Mouse (Mus musculus): ENCODE measurements around the gene Elmod1.

DNA sequence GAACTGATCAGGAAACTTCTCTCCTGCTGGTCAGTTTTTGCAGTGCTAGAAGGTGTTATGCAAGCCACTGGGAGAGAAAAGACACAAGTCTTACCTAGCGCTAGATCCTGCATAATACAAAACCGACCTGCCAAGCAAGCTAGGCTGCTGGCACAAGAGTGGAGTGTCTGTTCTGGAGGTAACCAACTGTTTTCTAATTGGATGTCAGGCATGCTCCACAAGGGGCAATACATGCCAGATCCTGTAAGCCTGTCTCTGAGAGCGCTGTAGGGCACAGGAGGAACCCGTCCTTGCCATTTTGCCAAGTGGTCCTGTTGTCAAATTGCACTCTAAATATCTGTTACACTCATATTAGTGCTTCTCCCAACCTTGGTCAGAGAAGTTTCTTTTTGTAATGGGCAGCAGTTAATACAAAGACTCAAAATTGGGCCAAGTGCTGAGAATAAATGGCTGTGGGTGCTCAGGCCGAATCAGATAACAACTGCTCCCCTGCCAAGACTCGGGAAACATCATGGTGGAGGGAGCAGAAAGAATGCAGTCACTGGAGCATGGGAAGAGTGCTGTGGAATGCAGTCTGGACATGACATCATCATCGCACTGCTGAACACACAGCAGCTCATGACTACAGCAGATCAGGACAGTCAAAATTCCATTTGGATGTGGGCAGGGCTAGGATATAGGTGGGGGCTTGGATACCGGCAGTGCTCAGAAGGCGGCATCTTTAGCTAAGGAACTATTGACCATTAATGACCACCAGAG lies 7.3 kb downstream of the Elmod1 start:
- no peak for TF ChIP-seq USF1 (IDR thresholded peaks at IDR 0.05; ENCODE audit: low read depth, low read length)
- no peak for TF ChIP-seq POLR2A (IDR thresholded peaks at IDR 0.05; ENCODE audit: low read depth, low read length)
- TF ChIP-seq GABPA (IDR thresholded peaks at IDR 0.05; ENCODE audit: insufficient replicate concordance, low read depth, low read length): no peak
- no peak for TF ChIP-seq ETS1 (conservative IDR thresholded peaks at IDR 0.05; ENCODE audit: low read depth, low read length)
- no peak for TF ChIP-seq CTCF (conservative IDR thresholded peaks at IDR 0.05 in 1 of 2, IDR thresholded peaks at IDR 0.05 in 1 of 2; ENCODE audit: low read depth in 2 of 2, low read length in 2 of 2)
- no peak for TF ChIP-seq MAZ (IDR thresholded peaks at IDR 0.05; ENCODE audit: low read depth, low read length)
- TF ChIP-seq ZC3H11A (IDR thresholded peaks at IDR 0.05; ENCODE audit: low read depth, low read length): no peak
- no peak for TF ChIP-seq CHD2 (IDR thresholded peaks at IDR 0.05; ENCODE audit: low read length)
- no peak for TF ChIP-seq EP300 (IDR thresholded peaks at IDR 0.05; ENCODE audit: low read length)
- TF ChIP-seq HCFC1 (IDR thresholded peaks at IDR 0.05; ENCODE audit: low read depth, low read length): no peak
- no peak for TF ChIP-seq JUN (IDR thresholded peaks at IDR 0.05; ENCODE audit: insufficient read depth, low read depth, low read length)
